Mouse (Mus musculus) embryonic facial prominence, embryonic 11.5 days (tissue): ENCODE results near the gene Slc50a1. TPM values are rescaled to one million over a fixed set of nuclear protein-coding genes. Genes with fewer than 3 reads are reported as not detected.
A peak's percentile ranks its signal among the peaks of the same experiment; 100 is the strongest.

Source experiments
- ATAC-seq: fragments of 200-750 bp; cut with Nextera tagmentation; replicated peaks from 2 replicates; pipeline ENCODE4 v1.8.0; 2017; ENCODE audit warnings: low read depth; ENCODE audit not compliant: insufficient number of reproducible peaks, low FRiP score, low TSS enrichment
- DNase-seq: peaks from one replicate; pipeline ENCODE4 v3.0.0-alpha.2; 2015; ENCODE audit warnings: low spot score
- H3K27ac ChIP-seq: fragments of 300-500 bp; sonication (generic); replicated peaks from 2 replicates; pipeline ENCODE4 v1.5.1; 2014; ENCODE audit warnings: mild to moderate bottlenecking, low read depth, low read length, control low read depth
- H3K27me3 ChIP-seq: fragments of 300-500 bp; sonication (generic); 2 replicates; pipeline ENCODE4 v1.6.1; 2014; ENCODE audit warnings: mild to moderate bottlenecking, low read length, moderate library complexity, mixed read lengths; ENCODE audit not compliant: control insufficient read depth, insufficient read depth
- H3K36me3 ChIP-seq: fragments of 300-500 bp; sonication (generic); replicated peaks from 2 replicates; pipeline ENCODE4 v1.6.1; 2014; ENCODE audit warnings: low read depth, mild to moderate bottlenecking, low read length, moderate library complexity, mixed read lengths; ENCODE audit not compliant: control insufficient read depth, insufficient read depth
- H3K4me1 ChIP-seq: fragments of 300-500 bp; sonication (generic); 2 replicates; pipeline ENCODE4 v1.6.1; 2014; ENCODE audit warnings: low read length, mixed read lengths; ENCODE audit not compliant: control insufficient read depth, insufficient read depth
- H3K4me2 ChIP-seq: fragments of 300-500 bp; sonication (generic); 2 replicates; pipeline ENCODE4 v1.6.1; 2014; ENCODE audit warnings: low read depth, mild to moderate bottlenecking, control low read depth, low read length, moderate library complexity
- H3K4me3 ChIP-seq: fragments of 300-500 bp; sonication (generic); 2 replicates; pipeline ENCODE4 v1.5.1; 2014; ENCODE audit warnings: low read depth, low read length, control low read depth
- H3K9ac ChIP-seq: fragments of 300-500 bp; sonication (generic); replicated peaks from 2 replicates; pipeline ENCODE4 v1.6.1; 2014; ENCODE audit warnings: mild to moderate bottlenecking, control low read depth, low read length
- H3K9me3 ChIP-seq: fragments of 300-500 bp; sonication (generic); replicated peaks from 2 replicates; pipeline ENCODE4 v1.6.1; 2016; ENCODE audit warnings: mild to moderate bottlenecking, low read length, inconsistent platforms, mixed read lengths; ENCODE audit not compliant: control insufficient read depth
- WGBS: fragments of 180-500 bp; shearing (Covaris S2); extraction: QIAGEN DNeasy Blood & Tissue Kit; methylation state at CpG from one replicate; pipeline ENCODE4 v1.1.7; 2014; 5-methylcytosine and 5-hydroxymethylcytosine counted together
- polyA plus RNA-seq: library from polyadenylated mRNA; unstranded; fragments of >200 nt; fragmentation: Nextera tagmentation; extraction: Ambion mirVana; gene quantifications from 2 replicates; pipeline ENCODE4 v1.2.1, GENCODE M21; 2014

Gene Slc50a1
- polyA plus RNA-seq, 1 experiment from 2014 or later = 39.8 TPM

- no peak overlapping the region for H3K27ac ChIP-seq
- no peak overlapping the region for H3K4me2 ChIP-seq
- WGBS = 74% methylated on average over 16 of the region's 16 CpGs
- peaks cover 6% of the 10 kb centered on the region for H3K4me1 ChIP-seq
- no peak overlapping the region for H3K4me3 ChIP-seq
- ATAC-seq = no peak
- no peak for DNase-seq
- no peak overlapping the region for H3K9ac ChIP-seq
- H3K27me3 ChIP-seq = peaks cover 2% of the 10 kb centered on the region; the same call in 1 of the 2 replicates
- no peaks in the 10 kb centered on the region for H3K36me3 ChIP-seq
- H3K9me3 ChIP-seq = no peaks in the 10 kb centered on the region
Measured at GRCm38 (mm10) chr3:89231772-89232275, 38.5 kb downstream of the Slc50a1 start.

GRCm38 (mm10) chr3:89231345-89231744 lies 39.0 kb downstream of the Slc50a1 start:
- Histone ChIP-seq H3K4me3 (no peak overlapping the region), H3K27me3 (peaks cover 2% of the 10 kb centered on the region; the same call in 1 of the 2 replicates), H3K9ac (no peak overlapping the region), H3K27ac (no peak overlapping the region), H3K36me3 (no peaks in the 10 kb centered on the region), H3K9me3 (no peaks in the 10 kb centered on the region), H3K4me1 (peaks cover 6% of the 10 kb centered on the region), H3K4me2 (no peak overlapping the region)
- WGBS = 64% methylated on average over 7 of the region's 7 CpGs
- ATAC-seq = no peak
- DNase-seq = no peak

- no peak overlapping the region for H3K9ac ChIP-seq
- ATAC-seq = no peak
- DNase-seq = no peak
- peaks cover 6% of the 10 kb centered on the region for H3K4me1 ChIP-seq
- H3K27ac ChIP-seq = no peak overlapping the region
- no peaks in the 10 kb centered on the region for H3K9me3 ChIP-seq
- 93% methylated on average over 2 of the region's 2 CpGs for WGBS
- H3K27me3 ChIP-seq = peaks cover 2% of the 10 kb centered on the region; the same call in 1 of the 2 replicates
- H3K36me3 ChIP-seq = no peaks in the 10 kb centered on the region
- H3K4me3 ChIP-seq = no peak overlapping the region
- no peak overlapping the region for H3K4me2 ChIP-seq
Measured at GRCm38 (mm10) chr3:89230561-89230960, 39.8 kb downstream of the Slc50a1 start.

DNA sequence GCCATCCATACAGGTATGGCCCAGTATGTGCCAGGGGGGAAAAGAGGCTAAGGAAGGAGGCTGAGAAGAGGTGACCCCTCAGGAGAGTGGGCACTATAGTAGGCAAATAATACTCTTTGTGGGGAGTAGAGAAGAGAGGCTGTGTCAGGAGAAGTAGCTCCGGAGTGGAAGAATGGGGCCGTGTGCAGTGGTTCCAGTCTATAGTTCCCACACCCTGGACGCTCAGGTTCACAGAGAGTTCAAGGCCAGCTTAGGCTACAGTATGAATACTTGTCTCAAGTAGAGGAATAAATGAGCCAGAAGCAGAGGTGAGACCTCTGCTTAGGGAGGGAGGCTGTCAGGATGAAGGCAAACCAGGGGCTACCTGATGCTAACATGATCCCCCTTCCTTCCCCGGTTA lies 41.1 kb downstream of the Slc50a1 start:
- H3K4me1 ChIP-seq = peaks cover 6% of the 10 kb centered on the region
- no peak overlapping the region for H3K9ac ChIP-seq
- ATAC-seq (no peak), DNase-seq (no peak)
- H3K4me2 ChIP-seq = no peak overlapping the region
- peaks cover 2% of the 10 kb centered on the region; the same call in 1 of the 2 replicates for H3K27me3 ChIP-seq
- H3K27ac ChIP-seq = no peak overlapping the region
- no peaks in the 10 kb centered on the region for H3K9me3 ChIP-seq
- no peak overlapping the region for H3K4me3 ChIP-seq
- no peaks in the 10 kb centered on the region for H3K36me3 ChIP-seq
- WGBS = 61% methylated on average over 4 of the region's 4 CpGs

DNA sequence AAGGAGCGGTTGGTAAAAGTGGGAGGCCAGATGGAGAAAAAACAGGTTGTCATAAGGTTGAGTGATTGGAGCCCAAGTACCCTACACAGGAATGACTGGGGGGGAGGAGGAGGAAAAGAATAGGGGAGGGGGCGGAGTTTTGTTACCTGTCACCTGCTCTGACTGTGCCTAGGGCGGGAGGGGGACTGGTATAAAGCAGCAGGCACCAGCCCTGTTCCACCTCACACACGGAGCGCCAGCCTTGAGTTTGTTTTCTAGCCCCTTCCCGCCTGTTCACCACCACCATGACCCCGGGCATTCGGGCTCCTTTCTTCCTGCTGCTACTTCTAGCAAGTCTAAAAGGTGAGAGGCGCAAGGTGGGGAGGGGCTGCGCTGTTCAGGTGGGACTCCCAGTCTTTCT lies 41.5 kb downstream of the Slc50a1 start, which contains the start of gene Muc1:
Gene Muc1, plus strand, starts transcription at position 222 of the 400 bp plus-strand sequence.
- DNase-seq = no peak
- H3K4me1 ChIP-seq = peaks cover 6% of the 10 kb centered on the region
- no peaks in the 10 kb centered on the region for H3K9me3 ChIP-seq
- no peaks in the 10 kb centered on the region for H3K36me3 ChIP-seq
- WGBS = 22% methylated on average over 10 of the region's 10 CpGs
- H3K4me2 ChIP-seq = peak within 1 kb of the TSS; percentile 90
- H3K27ac ChIP-seq = peak within 1 kb of the TSS; percentile 59
- H3K9ac ChIP-seq = peak within 1 kb of the TSS; percentile 72
- H3K4me3 ChIP-seq = peak within 1 kb of the TSS; percentile 52
- peaks cover 2% of the 10 kb centered on the region; the same call in 1 of the 2 replicates for H3K27me3 ChIP-seq
- no peak for ATAC-seq

DNA sequence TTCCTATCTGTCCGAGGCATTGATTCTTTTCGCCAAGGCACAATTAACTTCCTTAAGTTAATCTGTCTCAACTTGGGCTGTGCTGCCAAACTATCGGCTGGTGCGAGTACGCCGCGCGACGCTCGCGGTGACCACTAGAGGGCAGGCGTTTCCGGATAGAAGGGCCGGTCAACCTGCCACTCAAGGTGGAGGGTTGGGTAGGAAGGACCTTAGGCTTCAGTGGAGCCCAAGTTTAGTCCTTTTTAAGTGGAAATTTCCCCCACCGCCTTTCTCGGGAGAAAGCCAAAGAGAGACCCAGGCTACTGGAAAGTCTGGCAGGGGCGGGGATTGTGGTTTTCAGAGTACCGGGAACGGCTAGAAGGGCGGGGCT lies 42.2 kb downstream of the Slc50a1 start:
- H3K4me2 ChIP-seq = peak overlapping the region; percentile 90
- no peak overlapping the region for H3K27ac ChIP-seq
- H3K9ac ChIP-seq = peak overlapping the region; percentile 72
- no peaks in the 10 kb centered on the region for H3K36me3 ChIP-seq
- WGBS = under 1% methylated on average over 19 of the region's 20 CpGs
- ATAC-seq (peak; percentile 12; the same call in 1 of the 2 replicates), DNase-seq (peak; percentile 92)
- H3K27me3 ChIP-seq = peaks cover 2% of the 10 kb centered on the region; the same call in 1 of the 2 replicates
- H3K9me3 ChIP-seq = no peaks in the 10 kb centered on the region
- peak overlapping the region; percentile 52 for H3K4me3 ChIP-seq
- H3K4me1 ChIP-seq = peaks cover 6% of the 10 kb centered on the region

GRCm38 (mm10) chr3:89227307-89228179 lies 42.8 kb downstream of the Slc50a1 start:
- H3K4me1 ChIP-seq = peaks cover 6% of the 10 kb centered on the region

GRCm38 (mm10) chr3:89226900-89227299 lies 43.5 kb downstream of the Slc50a1 start, which contains the start of gene Mtx1:
TSS of gene Mtx1 (minus strand) at chr3:89227088.
- H3K4me3 ChIP-seq = peak within 1 kb of the TSS; percentile 52
- DNase-seq = no peak
- H3K36me3 ChIP-seq = no peaks in the 10 kb centered on the region; the same call in 1 of the 2 replicates
- peaks cover 6% of the 10 kb centered on the region for H3K4me1 ChIP-seq
- peak within 1 kb of the TSS; percentile 90 for H3K4me2 ChIP-seq
- ATAC-seq = peak; percentile 8
- H3K27ac ChIP-seq = peak within 1 kb of the TSS; percentile 59
- no peaks in the 10 kb centered on the region for H3K9me3 ChIP-seq
- peak within 1 kb of the TSS; percentile 72 for H3K9ac ChIP-seq
- 2% methylated on average over 21 of the region's 21 CpGs for WGBS
- peaks cover 2% of the 10 kb centered on the region; the same call in 1 of the 2 replicates for H3K27me3 ChIP-seq

More at GRCm38 (mm10) chr3:89227307-89228179, 42.8 kb downstream of the Slc50a1 start:
- Histone ChIP-seq H3K9ac (peak overlapping the region; percentile 72), H3K27me3 (peaks cover 2% of the 10 kb centered on the region; the same call in 1 of the 2 replicates), H3K4me3 (peak overlapping the region; percentile 52), H3K27ac (peak overlapping the region; percentile 59), H3K9me3 (no peaks in the 10 kb centered on the region), H3K4me2 (peak overlapping the region; percentile 90), H3K36me3 (no peaks in the 10 kb centered on the region; the same call in 1 of the 2 replicates)
- 2% methylated on average over 41 of the region's 41 CpGs for WGBS
- DNase-seq (peak; percentile 98), ATAC-seq (peak; percentile 69)
